Mouse (Mus musculus) brain, embryonic 14.5 days (tissue): ENCODE measurements around the gene Cradd.

Source experiments
- CTCF ChIP-seq: fragments of 200-500 bp; IDR thresholded peaks from 2 replicates; pipeline ENCODE4 v1.5.1; 2012; ENCODE audit warnings: inconsistent platforms, mild to moderate bottlenecking, moderate library complexity, borderline replicate concordance; ENCODE audit not compliant: insufficient read depth, insufficient read length; ENCODE audit errors: extremely low read depth
- POLR2A ChIP-seq: fragments of 200-500 bp; IDR thresholded peaks from 2 replicates; pipeline ENCODE4 v1.6.1; 2012; ENCODE audit warnings: mild to moderate bottlenecking, inconsistent platforms, borderline replicate concordance; ENCODE audit not compliant: poor library complexity, insufficient read depth, insufficient read length, severe bottlenecking; ENCODE audit errors: extremely low read depth

- TF ChIP-seq POLR2A (no peak), CTCF (no peak)
These were observed 190.9 kb downstream of the Cradd start for GRCm38 (mm10) chr10:95133057-95133456.
